Mouse (Mus musculus): ENCODE measurements around the gene Taf1a. TPM values are rescaled to one million over a fixed set of nuclear protein-coding genes. Genes with fewer than 3 reads are reported as not detected.
"Not testable (repeated sequence)": the region's sequence is repeated elsewhere in the genome, so short reads cannot be mapped to it uniquely, and the experiment has no call there.

Taf1a gene
- polyA plus RNA-seq, 1 experiment from 2014 or later: 24.3 TPM

DNA sequence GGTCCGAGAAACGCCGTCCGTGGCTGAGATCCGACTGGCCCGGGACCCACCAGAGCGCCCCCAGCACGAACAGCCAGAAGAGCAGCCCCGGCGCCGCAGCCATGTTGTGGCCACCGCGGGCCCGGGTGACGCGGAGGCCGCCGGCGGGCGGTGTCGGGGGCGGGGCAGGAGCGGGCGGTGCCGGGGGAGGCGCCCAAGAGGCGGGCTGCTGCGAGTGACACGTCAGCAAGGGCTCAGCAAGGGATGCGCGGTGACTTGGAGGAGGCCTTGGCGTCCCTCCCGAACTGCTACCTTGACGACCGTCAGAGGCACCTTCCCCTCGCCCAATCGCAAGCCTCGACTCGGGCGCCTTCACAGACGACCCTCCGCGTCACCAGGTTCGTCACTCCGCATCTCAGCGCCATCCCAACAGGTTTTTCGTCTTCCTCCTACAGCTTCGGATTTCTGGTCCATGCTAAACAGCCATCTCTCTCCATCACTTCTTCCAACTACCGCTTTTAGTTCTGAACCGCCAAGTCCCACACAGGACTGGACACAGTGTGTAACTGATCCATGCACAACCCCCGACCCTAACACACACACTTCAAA lies 19.3 kb upstream of the Taf1a start, which contains the start of gene Mia3:
Gene Mia3 (minus strand): TSS at position 127 of the 588 bp plus-strand sequence.
- Histone ChIP-seq H3K27ac (replicated peaks) (peak within 1 kb of the TSS; percentile 92), H3K4me3 (peak within 1 kb of the TSS; percentile 94), H3K27me3 (ENCODE audit: low read depth, poor library complexity, severe bottlenecking) (no peaks in the 10 kb centered on the region), H3K36me3 (peaks cover 10% of the 10 kb centered on the region), H3K9me3 (replicated peaks) (0 out of 2 replicates have a peak, but pooled peaks cover under 1% of the 10 kb centered on the region), H3K4me1 (peaks cover 30% of the 10 kb centered on the region)
- WGBS: under 1% methylated on average over 51 of the region's 51 CpGs
- peak; percentile 94 for DNase-seq (ENCODE audit: low spot score)

DNA sequence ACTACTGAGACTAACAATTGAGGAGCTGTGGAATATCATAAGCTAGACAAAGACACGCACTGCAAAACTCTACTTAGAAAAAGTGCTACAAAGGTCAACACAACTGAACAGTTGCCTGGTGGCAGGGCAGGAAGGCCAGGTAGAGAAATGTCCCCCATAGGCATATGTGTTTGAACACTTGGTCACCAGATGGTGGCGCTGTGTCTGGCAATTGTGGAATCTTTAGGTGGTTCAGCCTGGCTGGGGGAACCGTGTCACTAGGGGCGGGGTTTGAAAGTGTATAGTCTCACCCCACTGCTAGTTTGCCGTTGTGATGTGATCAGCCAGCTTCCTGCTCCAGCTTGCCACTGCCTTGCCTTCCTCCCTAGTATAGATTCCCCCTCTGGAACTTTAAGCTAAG lies 14.1 kb upstream of the Taf1a start:
- DNase-seq (ENCODE audit: low spot score): no peak
- peaks cover 7% of the 10 kb centered on the region for H3K4me1 ChIP-seq
- H3K4me3 ChIP-seq: no peak overlapping the region
- no peaks in the 10 kb centered on the region for H3K27me3 ChIP-seq (ENCODE audit: low read depth, poor library complexity, severe bottlenecking)
- H3K36me3 ChIP-seq: no peaks in the 10 kb centered on the region
- no peak overlapping the region for H3K27ac ChIP-seq (replicated peaks)
- 83% methylated on average over 5 of the region's 5 CpGs for whole genome bisulfite sequencing
- H3K9me3 ChIP-seq (replicated peaks): peaks cover 5% of the 10 kb centered on the region

DNA sequence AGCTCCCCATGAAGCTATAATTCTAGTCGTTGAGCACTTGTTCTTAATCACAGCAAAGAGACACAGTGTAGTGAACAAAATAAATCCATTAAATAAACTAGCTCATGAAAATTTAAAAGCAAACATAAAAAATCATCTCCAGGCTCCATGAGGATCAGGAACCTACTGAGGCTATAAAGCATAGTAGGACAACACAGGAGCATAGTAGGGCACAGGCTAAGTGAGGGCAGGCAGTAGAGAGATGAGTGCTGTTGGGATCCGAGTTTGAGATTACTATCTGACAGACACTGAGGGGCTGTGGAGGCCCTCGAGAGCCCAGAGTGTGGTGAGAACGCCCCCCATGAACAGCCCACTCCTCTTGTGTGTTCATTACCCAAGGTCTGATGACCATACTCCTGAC lies 11.7 kb upstream of the Taf1a start:
- Histone ChIP-seq H3K27ac (replicated peaks) (no peak overlapping the region), H3K4me3 (no peak overlapping the region), H3K9me3 (replicated peaks) (peaks cover 5% of the 10 kb centered on the region), H3K4me1 (no peaks in the 10 kb centered on the region), H3K36me3 (no peaks in the 10 kb centered on the region), H3K27me3 (ENCODE audit: low read depth, poor library complexity, severe bottlenecking) (no peaks in the 10 kb centered on the region)
- 81% methylated on average over 4 of the region's 4 CpGs for WGBS
- no peak for DNase-seq (ENCODE audit: low spot score)

DNA sequence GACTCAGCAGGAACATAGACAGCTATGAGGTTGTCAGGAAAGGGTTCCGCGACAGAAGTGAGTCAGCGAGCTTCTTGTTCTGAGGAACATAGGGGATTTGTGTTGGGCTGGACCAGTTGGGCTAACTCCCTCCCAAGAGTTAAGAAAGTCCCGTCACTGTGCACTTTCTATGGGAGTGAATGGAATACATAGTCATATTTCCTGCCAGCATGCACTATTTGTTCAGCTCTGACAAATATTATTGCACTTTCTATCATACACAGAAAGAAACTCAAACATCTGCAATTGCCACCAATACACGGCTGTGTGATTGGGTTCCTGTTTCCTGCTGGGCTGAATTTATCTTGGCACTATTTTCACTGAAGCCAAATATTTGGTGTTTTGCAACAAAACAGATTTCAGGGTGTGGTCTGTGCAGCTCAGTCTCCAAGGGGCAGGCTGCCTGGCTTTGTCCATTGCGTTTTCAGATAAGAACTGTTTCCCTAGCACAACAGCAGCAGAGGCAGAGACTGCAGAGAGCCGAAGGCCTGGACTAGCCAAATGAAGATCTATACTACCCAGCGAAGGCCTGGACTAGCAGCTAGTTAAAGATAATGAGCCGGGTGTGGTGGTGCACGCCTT lies 10.3 kb upstream of the Taf1a start:
- 89% methylated on average over 10 of the region's 10 CpGs for WGBS

GRCm38 (mm10) chr1:183379376-183379775 lies 9.4 kb upstream of the Taf1a start:
- not testable (repeated sequence) for H3K4me3 ChIP-seq; H3K9me3 ChIP-seq (replicated peaks); H3K27ac ChIP-seq (replicated peaks); H3K36me3 ChIP-seq; H3K27me3 ChIP-seq (ENCODE audit: low read depth, poor library complexity, severe bottlenecking); H3K4me1 ChIP-seq; DNase-seq (ENCODE audit: low spot score)
- 84% methylated on average over 3 of the region's 3 CpGs for WGBS

More for the DNA sequence above, 10.3 kb upstream of the Taf1a start:
- no peaks in the 10 kb centered on the region for H3K4me1 ChIP-seq
- DNase-seq (ENCODE audit: low spot score): no peak
- H3K27me3 ChIP-seq (ENCODE audit: low read depth, poor library complexity, severe bottlenecking): no peaks in the 10 kb centered on the region; the same call in 1 of the 2 replicates
- H3K36me3 ChIP-seq: no peaks in the 10 kb centered on the region
- no peak overlapping the region for H3K4me3 ChIP-seq
- H3K9me3 ChIP-seq (replicated peaks): peaks cover 5% of the 10 kb centered on the region
- H3K27ac ChIP-seq (replicated peaks): no peak overlapping the region

GRCm38 (mm10) chr1:183381816-183382215 lies 7.0 kb upstream of the Taf1a start:
- no peaks in the 10 kb centered on the region for H3K9me3 ChIP-seq (replicated peaks)
- H3K27ac ChIP-seq (replicated peaks): no peak overlapping the region
- WGBS: 81% methylated on average over 5 of the region's 5 CpGs
- H3K4me1 ChIP-seq: no peaks in the 10 kb centered on the region
- H3K36me3 ChIP-seq: no peaks in the 10 kb centered on the region
- no peak overlapping the region for H3K4me3 ChIP-seq
- no peak for DNase-seq (ENCODE audit: low spot score)
- H3K27me3 ChIP-seq (ENCODE audit: low read depth, poor library complexity, severe bottlenecking): peaks cover 11% of the 10 kb centered on the region

- DNase-seq (ENCODE audit: low spot score): no peak
- H3K4me3 ChIP-seq: no peak overlapping the region
- H3K27me3 ChIP-seq (ENCODE audit: low read depth, poor library complexity, severe bottlenecking): peaks cover 18% of the 10 kb centered on the region
- H3K4me1 ChIP-seq: no peaks in the 10 kb centered on the region
- H3K36me3 ChIP-seq: no peaks in the 10 kb centered on the region
- WGBS: 88% methylated on average over 2 of the region's 2 CpGs
- no peak overlapping the region for H3K27ac ChIP-seq (replicated peaks)
- no peaks in the 10 kb centered on the region for H3K9me3 ChIP-seq (replicated peaks)
Measured at GRCm38 (mm10) chr1:183382621-183383020, 6.2 kb upstream of the Taf1a start.

DNA sequence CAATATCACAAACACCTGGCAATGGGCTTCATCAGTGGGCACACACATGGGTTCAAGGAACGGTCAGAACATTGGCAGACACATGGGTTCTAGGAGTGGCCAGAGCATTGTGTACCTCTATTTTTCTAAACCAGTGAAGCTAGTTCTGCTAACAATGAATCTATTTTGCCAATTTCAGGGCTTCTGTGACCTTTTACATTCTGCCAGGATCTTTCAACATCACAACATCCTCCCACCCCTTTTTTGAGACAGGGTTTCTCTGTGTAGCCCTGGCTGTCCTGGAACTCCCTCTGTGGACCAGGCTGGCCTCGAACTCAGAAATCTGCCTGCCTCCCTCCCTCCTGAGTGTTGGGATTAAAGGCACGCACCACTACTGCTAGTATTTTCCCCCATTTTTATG lies 1.4 kb upstream of the Taf1a start:
- Histone ChIP-seq H3K36me3 (peaks cover 16% of the 10 kb centered on the region), H3K27me3 (ENCODE audit: low read depth, poor library complexity, severe bottlenecking) (peaks cover 21% of the 10 kb centered on the region), H3K4me1 (peaks cover 14% of the 10 kb centered on the region)
- DNase-seq (ENCODE audit: low spot score); H3K9me3 ChIP-seq (replicated peaks); H3K4me3 ChIP-seq; H3K27ac ChIP-seq (replicated peaks): not testable (repeated sequence)
- WGBS: 96% methylated on average over 3 of the region's 3 CpGs

GRCm38 (mm10) chr1:183403396-183403795 lies 14.6 kb downstream of the Taf1a start:
- Histone ChIP-seq H3K9me3 (replicated peaks) (no peaks in the 10 kb centered on the region), H3K4me3 (no peak overlapping the region), H3K36me3 (peaks cover 79% of the 10 kb centered on the region), H3K27ac (replicated peaks) (no peak overlapping the region), H3K4me1 (no peaks in the 10 kb centered on the region), H3K27me3 (ENCODE audit: low read depth, poor library complexity, severe bottlenecking) (no peaks in the 10 kb centered on the region)
- WGBS: 91% methylated on average over 3 of the region's 3 CpGs
- DNase-seq (ENCODE audit: low spot score): no peak

DNA sequence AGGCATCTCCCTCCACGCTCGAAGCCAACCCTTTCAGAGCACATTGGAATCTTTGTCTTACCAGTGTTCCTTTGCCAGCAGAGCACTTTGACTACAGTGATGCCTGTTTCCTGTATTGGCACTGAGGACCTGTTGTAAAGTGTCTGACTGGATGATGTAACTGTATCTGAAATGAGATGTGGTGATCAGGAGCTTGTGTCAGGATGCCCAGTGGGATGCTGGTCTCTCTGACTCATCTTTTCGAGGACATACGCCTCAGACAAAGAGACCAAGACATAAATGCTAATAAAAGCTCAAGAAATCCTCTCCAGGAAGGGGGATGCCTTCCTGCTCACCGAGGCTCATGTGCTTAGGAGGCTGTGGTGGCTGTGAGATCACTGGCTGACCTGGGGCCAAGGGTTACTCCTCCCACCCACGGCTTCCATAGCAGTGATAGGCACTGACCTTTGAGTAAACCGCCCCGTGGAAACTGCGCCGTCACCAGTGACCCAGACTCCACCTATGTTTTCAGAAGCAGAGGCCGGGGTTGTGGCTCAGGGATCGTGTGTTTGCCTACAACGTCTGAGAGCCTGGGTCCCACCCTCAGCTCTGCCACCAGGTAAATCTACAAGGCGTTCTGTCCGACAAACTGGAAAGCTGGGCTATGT lies 25.4 kb downstream of the Taf1a start:
- 92% methylated on average over 15 of the region's 15 CpGs for WGBS
- Histone ChIP-seq H3K4me3 (no peak overlapping the region), H3K27ac (replicated peaks) (no peak overlapping the region), H3K9me3 (replicated peaks) (no peaks in the 10 kb centered on the region), H3K27me3 (ENCODE audit: low read depth, poor library complexity, severe bottlenecking) (no peaks in the 10 kb centered on the region), H3K36me3 (peaks cover 30% of the 10 kb centered on the region), H3K4me1 (no peaks in the 10 kb centered on the region)
- no peak for DNase-seq (ENCODE audit: low spot score)

- DNase-seq (ENCODE audit: low spot score): no peak
- Histone ChIP-seq H3K36me3 (no peaks in the 10 kb centered on the region), H3K9me3 (replicated peaks) (no peaks in the 10 kb centered on the region), H3K4me1 (no peaks in the 10 kb centered on the region), H3K27me3 (ENCODE audit: low read depth, poor library complexity, severe bottlenecking) (no peaks in the 10 kb centered on the region), H3K4me3 (no peak within 1 kb of the TSS), H3K27ac (replicated peaks) (no peak within 1 kb of the TSS)
- WGBS: 84% methylated on average over 12 of the region's 12 CpGs
Measured at GRCm38 (mm10) chr1:183417873-183418272, 29.1 kb downstream of the Taf1a start, which contains the start of gene Hhipl2. TSS of gene Hhipl2 (plus strand) at chr1:183418215.

DNA sequence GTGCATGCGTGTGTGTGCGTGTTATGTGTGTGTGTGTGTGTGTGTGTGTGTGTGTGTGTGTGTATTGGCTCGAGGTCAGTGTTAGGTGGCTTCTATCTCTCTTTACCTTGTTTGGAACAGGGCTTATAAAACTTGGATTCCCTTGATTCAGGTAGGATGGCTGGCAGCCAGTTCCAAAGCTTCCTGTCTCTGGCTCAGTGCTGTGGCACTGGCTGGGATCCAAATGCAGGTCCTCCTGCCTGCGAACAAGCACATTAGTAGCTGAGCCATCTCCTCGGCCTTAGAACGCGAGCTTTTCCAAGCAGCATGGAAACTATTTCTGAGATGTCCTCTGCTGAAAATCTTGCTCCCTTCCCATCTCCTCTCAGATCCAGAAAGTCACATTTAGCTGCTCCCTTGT lies 31.0 kb downstream of the Taf1a start:
- WGBS: 90% methylated on average over 7 of the region's 7 CpGs
- no peaks in the 10 kb centered on the region for H3K36me3 ChIP-seq

GRCm38 (mm10) chr1:183420296-183420695 lies 31.5 kb downstream of the Taf1a start:
- DNase-seq (ENCODE audit: low spot score): no peak
- H3K27me3 ChIP-seq (ENCODE audit: low read depth, poor library complexity, severe bottlenecking): no peaks in the 10 kb centered on the region
- no peak overlapping the region for H3K4me3 ChIP-seq
- H3K4me1 ChIP-seq: no peaks in the 10 kb centered on the region
- 93% methylated on average over 10 of the region's 10 CpGs for WGBS
- no peaks in the 10 kb centered on the region for H3K9me3 ChIP-seq (replicated peaks)
- H3K36me3 ChIP-seq: no peaks in the 10 kb centered on the region
- no peak overlapping the region for H3K27ac ChIP-seq (replicated peaks)

More for the DNA sequence above, 31.0 kb downstream of the Taf1a start:
- no peaks in the 10 kb centered on the region for H3K4me1 ChIP-seq
- H3K9me3 ChIP-seq (replicated peaks): no peaks in the 10 kb centered on the region
- DNase-seq (ENCODE audit: low spot score): no peak
- no peak overlapping the region for H3K4me3 ChIP-seq
- no peaks in the 10 kb centered on the region for H3K27me3 ChIP-seq (ENCODE audit: low read depth, poor library complexity, severe bottlenecking)
- H3K27ac ChIP-seq (replicated peaks): no peak overlapping the region

All from midbrain, embryonic 10.5 days (tissue).